In the genomic region with DNA sequence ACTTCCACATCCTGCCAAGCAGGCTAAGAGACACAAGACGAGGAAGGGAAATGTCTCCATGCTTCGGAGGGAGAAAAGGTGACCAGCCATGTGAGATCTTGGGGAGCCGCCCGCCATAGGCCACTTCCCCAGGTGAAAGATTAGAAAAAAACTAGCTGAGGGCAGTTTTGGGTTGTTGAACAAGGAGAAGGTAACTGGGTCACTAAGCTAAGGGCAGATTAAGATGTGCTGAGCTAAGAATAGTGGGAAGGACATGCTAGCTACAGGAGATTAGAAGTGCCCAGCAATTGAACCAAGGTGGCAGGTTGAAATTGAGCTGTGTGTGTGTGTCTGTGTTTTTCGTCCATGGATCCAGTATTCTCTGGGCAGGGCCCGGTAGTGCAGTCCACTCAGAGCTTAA, we compare ENCODE assay signal across 30 mouse cellular contexts. TPM values are rescaled to one million over a fixed set of nuclear protein-coding genes. Genes with fewer than 3 reads are reported as not detected.
DNase-seq lines count a peak whose midpoint lies in the region; ATAC-seq and TF ChIP-seq lines count a peak whose summit lies in the region.
"Had no signal": no experiment of that assay in that cellular context is flagged by ENCODE, and none has a peak within 500 bp of the region (broad histone marks: within the 10 kb centered on the region; RNA-seq: fewer than 3 reads in every experiment).

No protein-coding gene starts in this region.

- no peak for TF ChIP-seq CTCF in intestine, postnatal 0 days (IDR thresholded peaks at IDR 0.05; ENCODE audit: low read depth)
- TF ChIP-seq CTCF in E14TG2a.4 (conservative IDR thresholded peaks at IDR 0.05; ENCODE audit: low read length) = no peak

- in situ Hi-C loops in ES-E14 (cut with MboI; ENCODE audit: low sequenced_read_pairs in 2 of 2, unreplicated experiment in 2 of 2) = no loop called here

- H3K27me3 ChIP-seq in intestine, postnatal 0 days (replicated peaks; ENCODE audit: control insufficient read depth, insufficient read depth, low read length) = no peaks in the 10 kb centered on the region
- H3K27me3 ChIP-seq in intestine, embryonic 15.5 days (replicated peaks) = no peaks in the 10 kb centered on the region
- H3K27me3 ChIP-seq in liver, embryonic 15.5 days = no peaks in the 10 kb centered on the region
- no peaks in the 10 kb centered on the region for H3K27me3 ChIP-seq in E14TG2a.4 (ENCODE audit: insufficient read depth, low read length)
- H3K27me3 ChIP-seq: CH12.LX; embryonic facial prominence, embryonic 13.5 days; forebrain, embryonic 12.5 days; forebrain, embryonic 15.5 days; heart, embryonic 12.5 days; heart, embryonic 15.5 days; hindbrain, embryonic 13.5 days; Patski had no signal

- WGBS in intestine, postnatal 0 days = 82% methylated on average over 6 of the region's 6 CpGs
- WGBS in intestine, embryonic 15.5 days = 93% methylated on average over 6 of the region's 6 CpGs
- 79% methylated on average over 6 of the region's 6 CpGs for WGBS in liver, embryonic 15.5 days (ENCODE audit: insufficient replicate concordance)

- peak; percentile 13; the same call in 1 of the 2 replicates for ATAC-seq in intestine, postnatal 0 days
- ATAC-seq in intestine, embryonic 15.5 days = no peak
- no peak for ATAC-seq in liver, embryonic 15.5 days (ENCODE audit: insufficient read depth)
- ATAC-seq: forebrain, embryonic 15.5 days; hindbrain, embryonic 16.5 days; Patski had no signal

- H3K4me3 ChIP-seq in intestine, postnatal 0 days (ENCODE audit: low read depth, low read length) = no peak overlapping the region
- H3K4me3 ChIP-seq in intestine, embryonic 15.5 days (replicated peaks) = no peak overlapping the region
- H3K4me3 ChIP-seq in liver, embryonic 15.5 days (replicated peaks) = no peak overlapping the region
- H3K4me3 ChIP-seq in E14TG2a.4 (replicated peaks; ENCODE audit: low read length) (peak overlapping the region; percentile 11; the same call in 1 of the 2 replicates), ES-E14 (ENCODE audit: insufficient read depth in 1 of 2, low read depth in 1 of 2, low read length in 2 of 2, poor library complexity in 1 of 2, severe bottlenecking in 1 of 2) (peak overlapping the region in 1 of 2 experiments; percentile 23; a peak in 1 of 4 replicates)
- H3K4me3 ChIP-seq: embryonic facial prominence, embryonic 10.5 days; embryonic facial prominence, embryonic 13.5 days; erythroblast, embryonic 14.5 days; forebrain, embryonic 12.5 days; forebrain, embryonic 15.5 days; heart, embryonic 12.5 days; heart, embryonic 15.5 days; hindbrain, embryonic 10.5 days; hindbrain, embryonic 13.5 days had no signal

- no peaks in the 10 kb centered on the region; the same call in 1 of the 2 replicates for H3K4me1 ChIP-seq in intestine, postnatal 0 days (replicated peaks; ENCODE audit: control insufficient read depth, insufficient read depth, low read length)
- no peaks in the 10 kb centered on the region for H3K4me1 ChIP-seq in intestine, embryonic 15.5 days (replicated peaks)
- peaks cover 47% of the 10 kb centered on the region for H3K4me1 ChIP-seq in liver, embryonic 15.5 days (replicated peaks)
- peaks cover 51% of the 10 kb centered on the region for H3K4me1 ChIP-seq in E14TG2a.4 (replicated peaks; ENCODE audit: low read depth, low read length)
- H3K4me1 ChIP-seq in ES-E14 (ENCODE audit: control insufficient read depth in 2 of 2, insufficient read depth in 2 of 2, low read length in 2 of 2, poor library complexity in 1 of 2) = peaks cover 0 to 3% of the 10 kb centered on the region in 2 experiments; a peak in 2 of 4 replicates
- H3K4me1 ChIP-seq: embryonic facial prominence, embryonic 10.5 days; embryonic facial prominence, embryonic 13.5 days; forebrain, embryonic 12.5 days; forebrain, embryonic 15.5 days; hindbrain, embryonic 10.5 days; hindbrain, embryonic 13.5 days had no signal

- no peak overlapping the region; the same call in 1 of the 2 replicates for H3K27ac ChIP-seq in intestine, postnatal 0 days (ENCODE audit: low read depth, low read length)
- no peak overlapping the region for H3K27ac ChIP-seq in intestine, embryonic 15.5 days
- peak overlapping the region; percentile 85; the same call in 1 of the 2 replicates for H3K27ac ChIP-seq in liver, embryonic 15.5 days (replicated peaks)
- peak overlapping the region; percentile 87 for H3K27ac ChIP-seq in ES-E14 (ENCODE audit: insufficient read depth, low read depth, low read length, poor library complexity, severe bottlenecking)
- H3K27ac ChIP-seq: embryonic facial prominence, embryonic 10.5 days; embryonic facial prominence, embryonic 13.5 days; forebrain, embryonic 12.5 days; forebrain, embryonic 15.5 days; heart, embryonic 15.5 days; hindbrain, embryonic 10.5 days; hindbrain, embryonic 13.5 days had no signal

- H3K4me2 ChIP-seq in intestine, postnatal 0 days (replicated peaks; ENCODE audit: low read depth) = no peak overlapping the region
- no peak overlapping the region for H3K4me2 ChIP-seq in intestine, embryonic 15.5 days (replicated peaks)
- H3K4me2 ChIP-seq in liver, embryonic 15.5 days = no peak overlapping the region
- H3K4me2 ChIP-seq: embryonic facial prominence, embryonic 13.5 days; forebrain, embryonic 12.5 days; forebrain, embryonic 15.5 days; heart, embryonic 12.5 days; heart, embryonic 15.5 days; hindbrain, embryonic 13.5 days had no signal

- no peaks in the 10 kb centered on the region for H3K9me3 ChIP-seq in intestine, postnatal 0 days (ENCODE audit: control insufficient read depth)
- no peaks in the 10 kb centered on the region for H3K9me3 ChIP-seq in intestine, embryonic 15.5 days
- H3K9me3 ChIP-seq in liver, embryonic 15.5 days (replicated peaks) = no peaks in the 10 kb centered on the region
- peaks cover 39% of the 10 kb centered on the region for H3K9me3 ChIP-seq in E14TG2a.4 (ENCODE audit: low read length)
- H3K9me3 ChIP-seq in ES-E14 (ENCODE audit: control insufficient read depth, insufficient read depth, low read depth, low read length) = 0 out of 2 replicates have a peak, but pooled peaks cover 2% of the 10 kb centered on the region
- H3K9me3 ChIP-seq: embryonic facial prominence, embryonic 10.5 days; embryonic facial prominence, embryonic 13.5 days; forebrain, embryonic 12.5 days; forebrain, embryonic 15.5 days; heart, embryonic 15.5 days had no signal

- peaks cover 20% of the 10 kb centered on the region; the same call in 1 of the 2 replicates for H3K36me3 ChIP-seq in intestine, postnatal 0 days (ENCODE audit: control insufficient read depth, insufficient read depth)
- H3K36me3 ChIP-seq in intestine, embryonic 15.5 days = peaks cover 19% of the 10 kb centered on the region
- H3K36me3 ChIP-seq in liver, embryonic 15.5 days (replicated peaks) = peaks cover 48% of the 10 kb centered on the region
- H3K36me3 ChIP-seq in E14TG2a.4 (ENCODE audit: insufficient read depth, low read length) (peaks cover 81% of the 10 kb centered on the region), ES-E14 (ENCODE audit: control insufficient read depth, insufficient read depth, low read length, poor library complexity, severe bottlenecking) (peaks cover 17% of the 10 kb centered on the region)
- H3K36me3 ChIP-seq: forebrain, embryonic 15.5 days had no signal

- DNase-seq in liver = no peak
- no peak for DNase-seq in ES-E14 (ENCODE audit: low read depth, low spot score)
- DNase-seq in cerebellum, postnatal 25 days = no peak
- DNase-seq: adrenal gland, adult 2 months; adrenal gland, postnatal 14 days; B cell, adult 2 months; cerebellum, adult 11 months; cerebellum, adult 2 months; cerebellum, adult 9-11 months; cerebellum, postnatal 36 days; embryo, embryonic 11 days; gastrocnemius, postnatal 25 days; heart, postnatal 10 days; heart, postnatal 36 days had no signal

- no peak overlapping the region for H3K9ac ChIP-seq in intestine, postnatal 0 days (ENCODE audit: low read depth, low read length)
- H3K9ac ChIP-seq in intestine, embryonic 15.5 days = no peak overlapping the region
- no peak overlapping the region for H3K9ac ChIP-seq in liver, embryonic 15.5 days
- peak overlapping the region; percentile 5; the same call in 1 of the 2 replicates for H3K9ac ChIP-seq in ES-E14 (ENCODE audit: insufficient read depth, low read depth, low read length, poor library complexity, severe bottlenecking)
- H3K9ac ChIP-seq: embryonic facial prominence, embryonic 13.5 days; forebrain, embryonic 12.5 days; forebrain, embryonic 15.5 days; heart, embryonic 12.5 days; heart, embryonic 15.5 days; hindbrain, embryonic 13.5 days had no signal

TF ChIP-seq in ES-E14, 5 proteins besides CTCF, POLR2A, EP300 and RAD21:
- TF ChIP-seq MAFK (IDR thresholded peaks at IDR 0.05; ENCODE audit: insufficient read depth, low read depth, low read length) = no peak

RNA-seq across cellular contexts. Expression of a gene that starts 27.2 kb away (rescaled TPM):
- 11.4 and 13.5 TPM in 2 replicates for polyA plus RNA-seq in intestine, postnatal 0 days (2015; fragmentation: Nextera tagmentation; extraction: Ambion mirVana)
- polyA plus RNA-seq in intestine, embryonic 15.5 days (2015; fragmentation: Nextera tagmentation; extraction: Ambion mirVana) = 16.2 and 16.4 TPM in 2 replicates
- 10.7 and 11.5 TPM in 2 replicates for polyA plus RNA-seq in liver, embryonic 15.5 days (2015; fragmentation: Nextera tagmentation; extraction: Ambion mirVana)
- total RNA-seq in ES-E14 (2012; rRNA removed) = 26.6 and 29.7 TPM in 2 replicates

Comparison
In these comparisons a context has a peak if more than half of its experiments do, and no peak if none do; other contexts are left out.
1. H3K27ac ChIP-seq: peak in liver, embryonic 15.5 days (single experiment) and ES-E14 (single experiment); none in intestine, postnatal 0 days (single experiment) and intestine, embryonic 15.5 days (single experiment).